Mouse (Mus musculus) regulatory T cell (primary cell): ENCODE results near the gene Tomm40.

Source experiments
- in situ Hi-C: fragments of 300-600 bp; cut with MboI, MseI; formaldehyde crosslinking; loops from one replicate; pipeline ENCODE4 v1.15.1; 2025; ENCODE audit warnings: high pct_unique_total_duplicates

Gene Tomm40

GRCm38 (mm10) chr7:19715239-19716054 lies at the start of gene Tomm40:
Gene Tomm40, minus strand, starts transcription at chr7:19715438.
- in situ Hi-C loops = no loop called here

- in situ Hi-C loops = no loop called here
These were observed 49.3 kb upstream of the Tomm40 start for GRCm38 (mm10) chr7:19764581-19764980.

GRCm38 (mm10) chr7:19763829-19764477 lies 48.7 kb upstream of the Tomm40 start:
- in situ Hi-C loops = no loop called here

GRCm38 (mm10) chr7:19762283-19762682 lies 47.0 kb upstream of the Tomm40 start:
- in situ Hi-C loops = no loop called here

- in situ Hi-C loops = no loop called here
These were observed 44.8 kb upstream of the Tomm40 start for GRCm38 (mm10) chr7:19760021-19760420.

- in situ Hi-C loops = no loop called here
These were observed 43.4 kb upstream of the Tomm40 start for GRCm38 (mm10) chr7:19758623-19759022.

GRCm38 (mm10) chr7:19755851-19756786 lies 40.9 kb upstream of the Tomm40 start:
- in situ Hi-C loops = no loop called here

GRCm38 (mm10) chr7:19755008-19755407 lies 39.8 kb upstream of the Tomm40 start:
- in situ Hi-C loops = no loop called here

- in situ Hi-C loops = no loop called here
These were observed 38.8 kb upstream of the Tomm40 start for GRCm38 (mm10) chr7:19754065-19754464.

- in situ Hi-C loops = no loop called here
These were observed 38.3 kb upstream of the Tomm40 start for GRCm38 (mm10) chr7:19753587-19753986.

GRCm38 (mm10) chr7:19752652-19753051 lies 37.4 kb upstream of the Tomm40 start:
- in situ Hi-C loops = no loop called here

GRCm38 (mm10) chr7:19751070-19751383 lies 35.8 kb upstream of the Tomm40 start:
- in situ Hi-C loops = no loop called here

- in situ Hi-C loops = no loop called here
These were observed 35.2 kb upstream of the Tomm40 start, which contains the start of gene Nectin2 for GRCm38 (mm10) chr7:19750217-19751069. Gene Nectin2, minus strand, starts transcription at chr7:19750483.

GRCm38 (mm10) chr7:19749389-19750216 lies 34.4 kb upstream of the Tomm40 start:
- in situ Hi-C loops = no loop called here

GRCm38 (mm10) chr7:19748219-19749195 lies 33.3 kb upstream of the Tomm40 start:
- in situ Hi-C loops = no loop called here

GRCm38 (mm10) chr7:19747420-19748218 lies 32.4 kb upstream of the Tomm40 start:
- in situ Hi-C loops = no loop called here

GRCm38 (mm10) chr7:19746426-19747201 lies 31.4 kb upstream of the Tomm40 start:
- in situ Hi-C loops = no loop called here
